Mouse (Mus musculus): ENCODE measurements around the gene Dok3.

DNA sequence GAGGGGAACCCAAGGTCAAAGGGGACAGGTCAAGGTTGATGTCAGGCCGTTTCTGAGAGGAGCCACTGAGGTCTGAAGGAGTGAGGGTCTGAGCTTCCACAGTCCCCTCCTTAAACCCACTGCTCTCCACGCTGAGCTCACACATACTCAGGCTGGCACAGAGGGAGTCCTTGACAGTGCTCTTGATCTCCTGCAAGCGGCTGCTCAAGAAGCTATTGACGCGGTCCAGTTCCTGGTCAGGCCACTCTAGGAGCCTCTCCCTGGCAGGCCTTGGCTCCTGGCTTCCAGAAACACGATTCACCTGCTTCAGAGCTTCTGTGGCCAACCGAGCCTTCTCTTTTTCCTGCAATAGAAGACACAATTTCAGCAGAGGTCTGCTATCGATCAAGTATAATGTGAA is 14.4 kb upstream of the Dok3 start:
- TF ChIP-seq POLR2A (IDR thresholded peaks at IDR 0.05; ENCODE audit: borderline replicate concordance, control insufficient read depth, low read depth, low read length) (no peak), CTCF (IDR thresholded peaks at IDR 0.05; ENCODE audit: control insufficient read depth, insufficient read depth, low read length) (no peak)

Data from bone marrow, adult 2 months (tissue).